Mouse (Mus musculus) heart, postnatal 10 days (tissue): ENCODE measurements around the gene Stx18. TPM values are rescaled to one million over a fixed set of nuclear protein-coding genes. Genes with fewer than 3 reads are reported as not detected.

Source experiments
- total RNA-seq, 2 experiments: library from RNA; stranded (reverse); gene quantifications; 2 replicates each; pipeline ENCODE4 v1.2.3; 2021

The Stx18 gene
- total RNA-seq, 2 experiments from 2014 or later, result 20.9 to 22.2 TPM

Other genes with a start within 250 kb of the Stx18 start
- gene Msx1, start 214.2 kb upstream of the Stx18 start, total RNA-seq, result 1 to 10 TPM; 5.8 to 6.2 TPM
- gene Nsg1, start 121.2 kb downstream of the Stx18 start, total RNA-seq, result 10 to 100 TPM; 16.4 to 19.0 TPM
- 1 to 10 TPM; 6.8 to 7.0 TPM for gene Zbtb49, start 181.7 kb downstream of the Stx18 start, total RNA-seq
- 10 to 100 TPM; 16.3 to 18.0 TPM for gene Lyar, start 181.7 kb downstream of the Stx18 start, total RNA-seq
- 10 to 100 TPM; 20.8 to 23.3 TPM for gene Tmem128, start 221.4 kb downstream of the Stx18 start, total RNA-seq
- 1 to 10 TPM; 1.8 to 8.2 TPM for gene Otop1, start 237.2 kb downstream of the Stx18 start, total RNA-seq